Mouse (Mus musculus): ENCODE results near the gene Exoc6b. TPM values are rescaled to one million over a fixed set of nuclear protein-coding genes. Genes with fewer than 3 reads are reported as not detected.

Exoc6b gene
- total and polyA plus RNA-seq, 2 experiments from 2014 or later = 8.0 to 10.2 TPM

DNA sequence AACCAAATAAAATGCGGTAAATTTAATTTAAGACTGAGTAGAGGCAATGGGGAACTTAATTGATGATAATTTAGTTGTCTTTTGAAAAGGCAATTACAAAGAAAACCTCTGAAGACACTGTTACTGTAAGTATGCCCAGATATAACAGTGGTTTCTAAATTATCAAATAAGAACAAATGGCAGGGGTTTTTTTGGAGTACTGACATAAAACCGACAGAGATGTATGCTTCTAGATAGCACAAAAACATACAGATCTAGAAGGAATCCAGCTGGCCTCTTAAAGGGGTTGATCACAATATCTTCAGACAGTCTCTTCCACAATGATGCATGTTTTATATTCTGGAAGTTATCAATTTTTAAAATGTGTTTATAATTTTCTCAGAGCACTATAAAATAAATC is 123.2 kb downstream of the Exoc6b start:
- no peak overlapping the region for H3K4me2 ChIP-seq (ENCODE audit: low read depth, low read length)
- H3K27me3 ChIP-seq (ENCODE audit: control insufficient read depth, insufficient read depth, low read length) = no peaks in the 10 kb centered on the region
- WGBS = 72% methylated on average over 2 of the region's 2 CpGs
- H3K36me3 ChIP-seq (replicated peaks; ENCODE audit: control insufficient read depth, insufficient read depth, low read length) = no peaks in the 10 kb centered on the region
- no peak overlapping the region for H3K4me3 ChIP-seq (ENCODE audit: low read depth, low read length)
- no peak for DNase-seq (ENCODE audit: low spot score)
- TF ChIP-seq CTCF (IDR thresholded peaks at IDR 0.05; ENCODE audit: low read depth) (no peak), EP300 (IDR thresholded peaks at IDR 0.05; ENCODE audit: low read depth) (no peak)
- ATAC-seq (ENCODE audit: insufficient read depth, low read depth) = no peak
- H3K9ac ChIP-seq (replicated peaks; ENCODE audit: low read depth, low read length) = no peak overlapping the region
- no peaks in the 10 kb centered on the region for H3K9me3 ChIP-seq (replicated peaks; ENCODE audit: control insufficient read depth, low read length)
- H3K27ac ChIP-seq (ENCODE audit: low read depth) = no peak overlapping the region
- 0 out of 2 replicates have a peak, but pooled peaks cover 6% of the 10 kb centered on the region for H3K4me1 ChIP-seq (ENCODE audit: control insufficient read depth, insufficient read depth)

DNA sequence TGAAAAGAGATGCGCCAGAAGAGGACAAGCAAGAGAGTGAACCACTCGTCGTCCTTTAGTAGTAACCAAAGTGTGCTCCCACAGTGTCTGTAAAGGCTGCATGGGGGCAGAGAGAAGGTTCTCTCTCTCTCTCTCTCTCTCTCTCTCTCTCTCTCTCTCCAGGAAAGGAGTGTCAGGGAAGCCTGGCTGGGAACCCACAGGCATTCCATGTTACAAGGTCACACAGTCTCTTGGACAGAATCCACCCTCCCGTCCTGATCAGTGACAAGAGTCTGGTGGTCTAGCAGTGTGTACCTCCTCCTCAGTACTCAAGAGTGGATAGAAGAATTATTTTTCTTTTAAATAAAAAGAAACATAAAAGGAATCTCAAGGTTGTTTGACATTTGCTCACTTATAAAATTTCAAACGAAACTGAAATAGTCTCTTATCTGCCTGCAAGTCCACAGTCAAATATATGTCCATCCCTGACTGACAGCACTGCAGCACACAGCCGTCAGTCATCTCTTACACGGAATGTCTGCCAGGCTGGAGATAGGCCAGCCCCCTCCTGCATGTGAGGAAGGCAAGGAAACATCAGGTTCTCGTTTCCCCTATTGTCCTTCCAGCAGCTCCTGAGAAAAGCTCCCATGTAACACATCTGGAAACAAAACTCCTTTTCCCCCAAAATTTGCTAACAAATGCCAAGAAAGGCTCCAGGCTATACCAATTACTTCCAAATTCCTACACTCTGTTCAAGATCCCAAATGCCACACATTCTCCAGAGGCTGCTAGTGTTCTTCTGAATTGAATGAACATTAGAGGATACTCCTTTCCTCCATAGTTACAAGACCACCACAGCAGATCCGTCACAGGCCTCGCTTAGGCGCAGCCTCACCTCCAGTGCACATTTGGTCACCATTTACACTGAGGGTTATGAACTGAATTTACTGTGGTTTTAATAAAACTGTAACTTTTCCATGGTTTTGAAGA is 136.1 kb downstream of the Exoc6b start:
- Histone ChIP-seq H3K4me1 (ENCODE audit: control insufficient read depth, insufficient read depth) (peaks cover 28% of the 10 kb centered on the region), H3K36me3 (replicated peaks; ENCODE audit: control insufficient read depth, insufficient read depth, low read length) (no peaks in the 10 kb centered on the region), H3K4me3 (ENCODE audit: low read depth, low read length) (no peak overlapping the region), H3K27ac (ENCODE audit: low read depth) (peak overlapping the region; percentile 77), H3K27me3 (ENCODE audit: control insufficient read depth, insufficient read depth, low read length) (no peaks in the 10 kb centered on the region), H3K9ac (replicated peaks; ENCODE audit: low read depth, low read length) (no peak overlapping the region; the same call in 1 of the 2 replicates), H3K4me2 (ENCODE audit: low read depth, low read length) (peak overlapping the region; percentile 3; the same call in 1 of the 2 replicates), H3K9me3 (replicated peaks; ENCODE audit: control insufficient read depth, low read length) (no peaks in the 10 kb centered on the region)
- 35% methylated on average over 11 of the region's 11 CpGs for WGBS
- no peak for TF ChIP-seq EP300 (IDR thresholded peaks at IDR 0.05; ENCODE audit: low read depth)
- no peak for TF ChIP-seq CTCF (IDR thresholded peaks at IDR 0.05; ENCODE audit: low read depth)
- ATAC-seq (ENCODE audit: insufficient read depth, low read depth) (peak; percentile 87), DNase-seq (ENCODE audit: low spot score) (peak; percentile 81)

DNA sequence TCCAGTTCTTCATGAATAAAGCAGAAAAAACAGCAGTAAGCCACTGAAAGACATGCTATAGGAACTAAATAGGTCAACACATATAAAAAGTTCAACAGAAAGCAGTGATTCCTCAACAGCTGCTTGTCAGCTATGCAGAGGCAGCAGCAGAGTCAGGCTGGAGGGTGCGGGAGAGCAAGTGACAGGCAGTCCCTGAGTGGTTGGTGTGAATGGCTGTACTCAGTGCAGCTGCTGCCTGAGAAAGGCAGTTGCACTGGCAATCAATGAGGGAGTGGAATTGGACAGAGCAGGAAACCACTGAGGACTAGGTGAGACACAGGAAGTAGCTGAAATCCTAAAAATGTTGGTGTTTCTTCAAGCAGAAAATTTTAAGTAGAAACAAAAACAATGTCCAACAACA is 138.3 kb downstream of the Exoc6b start:
- Histone ChIP-seq H3K4me2 (ENCODE audit: low read depth, low read length) (no peak overlapping the region), H3K4me1 (ENCODE audit: control insufficient read depth, insufficient read depth) (peaks cover 28% of the 10 kb centered on the region), H3K9me3 (replicated peaks; ENCODE audit: control insufficient read depth, low read length) (no peaks in the 10 kb centered on the region), H3K27ac (ENCODE audit: low read depth) (no peak overlapping the region), H3K36me3 (replicated peaks; ENCODE audit: control insufficient read depth, insufficient read depth, low read length) (no peaks in the 10 kb centered on the region), H3K9ac (replicated peaks; ENCODE audit: low read depth, low read length) (no peak overlapping the region), H3K27me3 (ENCODE audit: control insufficient read depth, insufficient read depth, low read length) (no peaks in the 10 kb centered on the region), H3K4me3 (ENCODE audit: low read depth, low read length) (no peak overlapping the region)
- TF ChIP-seq CTCF (IDR thresholded peaks at IDR 0.05; ENCODE audit: low read depth) (no peak), EP300 (IDR thresholded peaks at IDR 0.05; ENCODE audit: low read depth) (no peak)
- no peak for DNase-seq (ENCODE audit: low spot score)
- ATAC-seq (ENCODE audit: insufficient read depth, low read depth) = no peak
- WGBS = 33% methylated on average over 1 of the region's 1 CpGs

DNA sequence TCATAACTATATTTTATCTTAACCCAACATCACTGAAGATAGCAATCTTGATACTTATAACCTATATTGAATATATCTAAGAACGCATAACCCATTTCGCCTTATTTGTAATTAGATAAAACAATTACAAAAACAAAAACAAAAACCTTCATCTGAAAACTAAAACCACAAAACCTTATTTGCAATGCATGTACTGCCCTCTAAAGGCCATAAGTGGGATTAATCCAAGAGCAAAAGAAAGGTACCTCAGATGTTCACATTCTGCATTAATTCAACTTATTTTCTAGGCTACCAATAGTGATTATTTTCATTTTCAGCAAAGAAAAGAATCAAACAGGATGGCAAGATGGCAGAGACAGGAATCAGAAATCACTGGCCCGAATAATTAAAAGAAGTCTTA is 143.2 kb downstream of the Exoc6b start:
- Histone ChIP-seq H3K4me3 (ENCODE audit: low read depth, low read length) (no peak overlapping the region), H3K27ac (ENCODE audit: low read depth) (no peak overlapping the region), H3K4me2 (ENCODE audit: low read depth, low read length) (no peak overlapping the region), H3K27me3 (ENCODE audit: control insufficient read depth, insufficient read depth, low read length) (no peaks in the 10 kb centered on the region), H3K9ac (replicated peaks; ENCODE audit: low read depth, low read length) (no peak overlapping the region), H3K4me1 (ENCODE audit: control insufficient read depth, insufficient read depth) (peaks cover under 1% of the 10 kb centered on the region; the same call in 1 of the 2 replicates), H3K9me3 (replicated peaks; ENCODE audit: control insufficient read depth, low read length) (no peaks in the 10 kb centered on the region), H3K36me3 (replicated peaks; ENCODE audit: control insufficient read depth, insufficient read depth, low read length) (no peaks in the 10 kb centered on the region)
- no peak for ATAC-seq (ENCODE audit: insufficient read depth, low read depth)
- WGBS = 39% methylated on average over 3 of the region's 3 CpGs
- TF ChIP-seq CTCF (IDR thresholded peaks at IDR 0.05; ENCODE audit: low read depth) (peak; percentile 63), EP300 (IDR thresholded peaks at IDR 0.05; ENCODE audit: low read depth) (no peak)
- no peak for DNase-seq (ENCODE audit: low spot score)

DNA sequence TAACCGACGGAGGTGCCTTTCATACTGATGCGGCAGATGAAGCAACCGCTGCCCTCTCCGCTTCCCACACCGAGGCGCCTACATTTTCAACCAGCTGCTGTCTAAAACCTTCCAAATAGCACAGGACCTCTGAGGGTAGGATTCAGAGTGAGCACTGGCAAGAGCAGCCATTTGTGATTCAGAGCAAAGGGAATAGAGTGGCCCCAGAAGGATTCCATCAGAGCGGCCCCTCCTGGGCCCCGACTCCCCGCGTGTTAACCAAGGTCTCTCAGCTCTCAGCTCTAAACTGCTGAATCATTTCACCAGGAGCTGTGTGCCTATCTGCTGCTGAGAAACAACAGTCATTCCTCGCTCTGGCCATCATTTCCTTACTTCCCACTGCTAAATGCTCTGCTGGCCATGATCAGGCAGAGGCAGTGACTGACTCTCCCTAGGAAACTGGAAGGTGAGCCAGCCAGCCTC is 145.5 kb downstream of the Exoc6b start:
- Histone ChIP-seq H3K4me3 (ENCODE audit: low read depth, low read length) (no peak overlapping the region), H3K36me3 (replicated peaks; ENCODE audit: control insufficient read depth, insufficient read depth, low read length) (no peaks in the 10 kb centered on the region), H3K9ac (replicated peaks; ENCODE audit: low read depth, low read length) (no peak overlapping the region), H3K4me2 (ENCODE audit: low read depth, low read length) (peak overlapping the region; percentile 34; the same call in 1 of the 2 replicates), H3K4me1 (ENCODE audit: control insufficient read depth, insufficient read depth) (no peaks in the 10 kb centered on the region), H3K27ac (ENCODE audit: low read depth) (no peak overlapping the region; the same call in 1 of the 2 replicates), H3K9me3 (replicated peaks; ENCODE audit: control insufficient read depth, low read length) (no peaks in the 10 kb centered on the region), H3K27me3 (ENCODE audit: control insufficient read depth, insufficient read depth, low read length) (no peaks in the 10 kb centered on the region)
- ATAC-seq (ENCODE audit: insufficient read depth, low read depth) = no peak
- DNase-seq (ENCODE audit: low spot score) = no peak
- TF ChIP-seq CTCF (IDR thresholded peaks at IDR 0.05; ENCODE audit: low read depth) (no peak), EP300 (IDR thresholded peaks at IDR 0.05; ENCODE audit: low read depth) (no peak)
- 40% methylated on average over 12 of the region's 12 CpGs for whole genome bisulfite sequencing

Measured in heart, postnatal 0 days (tissue).